Mouse (Mus musculus): ENCODE data around the gene Pdlim5. TPM values are rescaled to one million over a fixed set of nuclear protein-coding genes. Genes with fewer than 3 reads are reported as not detected.
A peak's percentile ranks its signal among the peaks of the same experiment; 100 is the strongest.

Pdlim5 gene
- polyA plus RNA-seq, 1 experiment from 2014 or later, result 32.5 TPM

- H3K4me1 ChIP-seq (replicated peaks; ENCODE audit: insufficient read depth, low read length), result 0 out of 2 replicates have a peak, but pooled peaks cover 2% of the 10 kb centered on the region
- H3K36me3 ChIP-seq (ENCODE audit: insufficient read depth, low read length), result no peaks in the 10 kb centered on the region
- H3K27me3 ChIP-seq (ENCODE audit: insufficient read depth, low read length), result no peaks in the 10 kb centered on the region
- no peak overlapping the region for H3K4me2 ChIP-seq (ENCODE audit: low read length)
- DNase-seq (ENCODE audit: low spot score) (no peak), ATAC-seq (replicated peaks; ENCODE audit: low FRiP score, low read depth) (no peak)
- H3K9me3 ChIP-seq (replicated peaks; ENCODE audit: low read length), result no peaks in the 10 kb centered on the region
- WGBS, result 72% methylated on average over 3 of the region's 3 CpGs
- no peak overlapping the region for H3K4me3 ChIP-seq (replicated peaks; ENCODE audit: low read depth, low read length)
- no peak overlapping the region for H3K27ac ChIP-seq
- no peak for TF ChIP-seq CTCF (IDR thresholded peaks at IDR 0.05; ENCODE audit: low read depth)
- no peak overlapping the region for H3K9ac ChIP-seq (ENCODE audit: low read depth, low read length)
These were observed 22.5 kb upstream of the Pdlim5 start for GRCm38 (mm10) chr3:142417996-142418395.

DNA sequence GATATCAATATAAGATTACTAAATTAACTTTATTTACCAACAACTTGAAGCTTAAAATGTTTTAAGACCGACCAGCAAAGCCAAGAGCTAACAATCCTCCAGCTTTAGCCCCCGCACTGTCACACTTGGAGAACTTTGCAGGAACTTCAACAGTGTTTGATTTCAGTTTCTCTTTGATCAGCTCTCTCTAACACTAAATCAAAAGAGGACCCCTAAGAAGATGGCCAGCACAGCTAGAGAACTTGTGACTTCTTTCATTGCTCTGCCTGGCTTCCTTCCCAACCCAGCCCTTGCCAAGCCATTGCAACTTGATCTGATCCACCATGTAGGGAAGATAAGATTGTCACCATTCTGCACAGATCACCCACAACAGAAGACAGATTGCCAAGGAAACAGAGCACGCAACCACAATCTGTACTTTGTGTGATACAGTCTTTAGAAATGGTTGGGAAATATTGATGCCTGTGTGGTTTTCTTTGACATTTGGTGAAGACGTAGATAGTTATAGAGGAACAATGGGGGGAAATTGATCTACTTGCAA is 17.9 kb upstream of the Pdlim5 start:
- ATAC-seq (replicated peaks; ENCODE audit: low FRiP score, low read depth), result peak; percentile 68; the same call in 1 of the 2 replicates
- Histone ChIP-seq H3K27ac (no peak overlapping the region), H3K9ac (ENCODE audit: low read depth, low read length) (no peak overlapping the region), H3K27me3 (ENCODE audit: insufficient read depth, low read length) (no peaks in the 10 kb centered on the region), H3K9me3 (replicated peaks; ENCODE audit: low read length) (no peaks in the 10 kb centered on the region), H3K4me3 (replicated peaks; ENCODE audit: low read depth, low read length) (no peak overlapping the region), H3K36me3 (ENCODE audit: insufficient read depth, low read length) (no peaks in the 10 kb centered on the region), H3K4me1 (replicated peaks; ENCODE audit: insufficient read depth, low read length) (no peaks in the 10 kb centered on the region), H3K4me2 (ENCODE audit: low read length) (no peak overlapping the region)
- DNase-seq (ENCODE audit: low spot score), result peak; percentile 77
- 56% methylated on average over 4 of the region's 4 CpGs for WGBS
- TF ChIP-seq CTCF (IDR thresholded peaks at IDR 0.05; ENCODE audit: low read depth), result no peak

- DNase-seq (ENCODE audit: low spot score) (no peak), ATAC-seq (replicated peaks; ENCODE audit: low FRiP score, low read depth) (no peak)
- Histone ChIP-seq H3K4me3 (replicated peaks; ENCODE audit: low read depth, low read length) (no peak overlapping the region), H3K4me2 (ENCODE audit: low read length) (no peak overlapping the region), H3K9ac (ENCODE audit: low read depth, low read length) (no peak overlapping the region), H3K9me3 (replicated peaks; ENCODE audit: low read length) (no peaks in the 10 kb centered on the region), H3K27ac (no peak overlapping the region), H3K27me3 (ENCODE audit: insufficient read depth, low read length) (no peaks in the 10 kb centered on the region), H3K36me3 (ENCODE audit: insufficient read depth, low read length) (no peaks in the 10 kb centered on the region), H3K4me1 (replicated peaks; ENCODE audit: insufficient read depth, low read length) (no peaks in the 10 kb centered on the region)
- no peak for TF ChIP-seq CTCF (IDR thresholded peaks at IDR 0.05; ENCODE audit: low read depth)
These were observed 15.4 kb upstream of the Pdlim5 start for GRCm38 (mm10) chr3:142410930-142411329.

DNA sequence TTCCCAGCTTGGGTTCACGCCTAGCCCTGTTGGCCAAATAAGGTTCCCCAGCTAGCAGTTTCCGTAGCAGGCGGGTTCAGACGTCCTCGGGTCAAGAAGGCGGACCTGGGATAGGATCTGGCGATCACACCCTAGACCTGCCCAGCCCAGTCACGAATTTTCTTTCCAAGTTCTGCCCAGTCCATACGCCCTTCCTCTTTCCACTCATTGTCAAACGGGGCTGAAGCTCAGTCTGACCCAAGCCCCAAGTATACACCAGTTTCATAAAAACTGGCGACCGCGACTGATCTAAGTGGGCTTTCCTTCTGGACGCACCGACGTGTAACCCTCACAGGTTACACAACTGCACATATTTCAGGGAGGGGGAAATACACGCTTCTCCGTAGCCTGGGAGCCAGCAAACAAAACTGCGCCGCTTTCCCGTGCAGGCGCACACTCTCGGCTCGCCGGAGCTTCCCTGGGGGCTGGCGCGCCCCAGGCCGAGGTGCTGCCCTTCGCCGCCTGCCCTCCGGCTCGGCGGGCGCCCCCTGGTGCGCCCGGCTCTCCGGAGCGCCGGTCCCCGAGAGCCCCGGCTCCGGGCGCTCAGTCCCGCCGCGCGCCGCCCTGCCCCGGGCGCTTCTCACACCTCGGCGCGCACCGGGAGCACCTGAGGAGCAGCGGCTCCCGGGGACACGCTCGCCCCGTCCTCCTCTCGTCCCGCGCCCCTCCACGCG is 544 bp downstream of the Pdlim5 start:
- Histone ChIP-seq H3K9ac (ENCODE audit: low read depth, low read length) (peak overlapping the region; percentile 84), H3K4me2 (ENCODE audit: low read length) (peak overlapping the region; percentile 74), H3K4me1 (replicated peaks; ENCODE audit: insufficient read depth, low read length) (0 out of 2 replicates have a peak, but pooled peaks cover 8% of the 10 kb centered on the region), H3K27ac (peak overlapping the region; percentile 95), H3K4me3 (replicated peaks; ENCODE audit: low read depth, low read length) (peak overlapping the region; percentile 87), H3K27me3 (ENCODE audit: insufficient read depth, low read length) (no peaks in the 10 kb centered on the region), H3K36me3 (ENCODE audit: insufficient read depth, low read length) (no peaks in the 10 kb centered on the region), H3K9me3 (replicated peaks; ENCODE audit: low read length) (no peaks in the 10 kb centered on the region)
- peak; percentile 76 for DNase-seq (ENCODE audit: low spot score)
- ATAC-seq (replicated peaks; ENCODE audit: low FRiP score, low read depth), result peak; percentile 30
- under 1% methylated on average over 59 of the region's 64 CpGs for WGBS
- TF ChIP-seq CTCF (IDR thresholded peaks at IDR 0.05; ENCODE audit: low read depth), result no peak

DNA sequence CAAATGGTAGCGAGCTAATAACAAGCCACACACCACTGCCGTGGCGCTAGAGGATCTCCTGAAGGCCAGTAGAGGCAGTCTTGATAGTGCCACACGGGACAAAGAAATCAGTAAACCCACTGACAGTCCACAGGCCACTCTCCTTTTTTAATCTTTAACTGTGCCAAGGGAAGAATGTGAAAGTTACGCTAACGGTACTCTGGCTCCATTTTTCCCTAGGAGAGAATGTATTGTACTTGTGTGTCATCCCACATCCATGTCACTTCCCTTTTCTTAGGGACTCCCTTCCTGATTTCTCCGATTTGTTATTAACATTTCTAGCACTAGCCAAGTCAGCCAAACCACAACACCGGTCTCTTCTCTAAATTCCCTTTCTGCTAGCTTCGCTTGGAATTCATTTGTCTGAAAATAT is 1.5 kb downstream of the Pdlim5 start:
- ATAC-seq (replicated peaks; ENCODE audit: low FRiP score, low read depth), result no peak
- Histone ChIP-seq H3K9me3 (replicated peaks; ENCODE audit: low read length) (no peaks in the 10 kb centered on the region), H3K27ac (peak overlapping the region; percentile 95), H3K4me2 (ENCODE audit: low read length) (peak overlapping the region; percentile 74), H3K4me1 (replicated peaks; ENCODE audit: insufficient read depth, low read length) (0 out of 2 replicates have a peak, but pooled peaks cover 8% of the 10 kb centered on the region), H3K27me3 (ENCODE audit: insufficient read depth, low read length) (no peaks in the 10 kb centered on the region), H3K36me3 (ENCODE audit: insufficient read depth, low read length) (no peaks in the 10 kb centered on the region), H3K9ac (ENCODE audit: low read depth, low read length) (peak overlapping the region; percentile 84), H3K4me3 (replicated peaks; ENCODE audit: low read depth, low read length) (peak overlapping the region; percentile 87)
- 7% methylated on average over 9 of the region's 9 CpGs for WGBS
- TF ChIP-seq CTCF (IDR thresholded peaks at IDR 0.05; ENCODE audit: low read depth), result no peak
- peak; percentile 50 for DNase-seq (ENCODE audit: low spot score)

DNA sequence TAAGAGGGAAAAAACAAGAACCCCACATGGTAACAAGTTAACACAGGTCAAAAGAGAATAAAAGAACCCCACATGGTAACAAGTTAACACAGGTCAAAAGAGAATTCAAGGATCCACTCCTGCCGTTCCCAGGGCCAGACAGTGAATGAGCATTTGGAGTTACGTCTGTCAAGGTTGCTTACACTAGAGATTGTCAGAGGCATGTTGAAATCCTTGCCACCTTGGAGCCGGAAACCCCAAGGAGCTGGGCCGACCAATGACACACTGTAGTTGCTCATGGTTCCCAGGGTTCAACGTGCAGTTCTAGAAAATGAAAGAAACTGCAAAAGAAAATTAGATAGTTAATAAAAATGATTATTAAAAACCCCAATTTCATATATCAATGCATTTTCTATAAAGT is 4.0 kb downstream of the Pdlim5 start:
- Histone ChIP-seq H3K4me3 (replicated peaks; ENCODE audit: low read depth, low read length) (no peak overlapping the region), H3K9me3 (replicated peaks; ENCODE audit: low read length) (no peaks in the 10 kb centered on the region), H3K4me1 (replicated peaks; ENCODE audit: insufficient read depth, low read length) (peaks cover 8% of the 10 kb centered on the region; the same call in 1 of the 2 replicates), H3K9ac (ENCODE audit: low read depth, low read length) (no peak overlapping the region), H3K36me3 (ENCODE audit: insufficient read depth, low read length) (no peaks in the 10 kb centered on the region), H3K27ac (no peak overlapping the region), H3K27me3 (ENCODE audit: insufficient read depth, low read length) (no peaks in the 10 kb centered on the region), H3K4me2 (ENCODE audit: low read length) (no peak overlapping the region)
- no peak for TF ChIP-seq CTCF (IDR thresholded peaks at IDR 0.05; ENCODE audit: low read depth)
- ATAC-seq (replicated peaks; ENCODE audit: low FRiP score, low read depth), result no peak
- no peak for DNase-seq (ENCODE audit: low spot score)
- WGBS, result 83% methylated on average over 5 of the region's 5 CpGs
